Mouse (Mus musculus) stomach, embryonic 16.5 days (tissue): ENCODE results near the gene Zfp827. TPM values are rescaled to one million over a fixed set of nuclear protein-coding genes. Genes with fewer than 3 reads are reported as not detected.
A peak's percentile ranks its signal among the peaks of the same experiment; 100 is the strongest.

Experiments
- ATAC-seq: fragments of 200-750 bp; cut with Nextera tagmentation; 2 replicates; pipeline ENCODE4 v1.8.0; 2017; ENCODE audit warnings: moderate number of reproducible peaks, moderate TSS enrichment; ENCODE audit not compliant: insufficient read depth, low FRiP score
- H3K27ac ChIP-seq: fragments of 300-500 bp; sonication (generic); 2 replicates; pipeline ENCODE4 v1.5.1; 2014; ENCODE audit warnings: low read length
- H3K27me3 ChIP-seq: fragments of 300-500 bp; sonication (generic); 2 replicates; pipeline ENCODE4 v1.6.1; 2014; ENCODE audit warnings: low read length, control low read depth, mixed read lengths; ENCODE audit not compliant: control insufficient read depth, insufficient read depth
- H3K36me3 ChIP-seq: fragments of 300-500 bp; sonication (generic); 2 replicates; pipeline ENCODE4 v1.6.1; 2014; ENCODE audit warnings: low read length; ENCODE audit not compliant: control insufficient read depth, insufficient read depth
- H3K4me1 ChIP-seq: fragments of 300-500 bp; sonication (generic); 2 replicates; pipeline ENCODE4 v1.6.1; 2014; ENCODE audit warnings: low read length, control low read depth, mixed read lengths; ENCODE audit not compliant: control insufficient read depth, insufficient read depth
- H3K4me2 ChIP-seq: fragments of 300-500 bp; sonication (generic); 2 replicates; pipeline ENCODE4 v1.6.1; 2014; ENCODE audit warnings: low read depth, low read length, mixed read lengths
- H3K4me3 ChIP-seq: fragments of 300-500 bp; sonication (generic); replicated peaks from 2 replicates; pipeline ENCODE4 v1.5.1; 2014; ENCODE audit warnings: mild to moderate bottlenecking, low read length
- H3K9ac ChIP-seq: fragments of 300-500 bp; sonication (generic); 2 replicates; pipeline ENCODE4 v1.6.1; 2014; ENCODE audit warnings: low read length
- H3K9me3 ChIP-seq: fragments of 300-500 bp; sonication (generic); replicated peaks from 2 replicates; pipeline ENCODE4 v1.6.1; 2016; ENCODE audit warnings: low read length, control low read depth; ENCODE audit not compliant: control insufficient read depth
- WGBS: fragments of 180-500 bp; shearing (Covaris S2); extraction: QIAGEN DNeasy Blood & Tissue Kit; methylation state at CpG from one replicate; pipeline ENCODE4 v1.1.7; 2014; 5-methylcytosine and 5-hydroxymethylcytosine counted together
- polyA plus RNA-seq: library from polyadenylated mRNA; unstranded; fragments of >200 nt; fragmentation: Nextera tagmentation; extraction: Ambion mirVana; gene quantifications from 2 replicates; pipeline ENCODE4 v1.2.1, GENCODE M21; 2015

Zfp827 gene
- polyA plus RNA-seq, 1 experiment from 2014 or later = 7.8 TPM

DNA sequence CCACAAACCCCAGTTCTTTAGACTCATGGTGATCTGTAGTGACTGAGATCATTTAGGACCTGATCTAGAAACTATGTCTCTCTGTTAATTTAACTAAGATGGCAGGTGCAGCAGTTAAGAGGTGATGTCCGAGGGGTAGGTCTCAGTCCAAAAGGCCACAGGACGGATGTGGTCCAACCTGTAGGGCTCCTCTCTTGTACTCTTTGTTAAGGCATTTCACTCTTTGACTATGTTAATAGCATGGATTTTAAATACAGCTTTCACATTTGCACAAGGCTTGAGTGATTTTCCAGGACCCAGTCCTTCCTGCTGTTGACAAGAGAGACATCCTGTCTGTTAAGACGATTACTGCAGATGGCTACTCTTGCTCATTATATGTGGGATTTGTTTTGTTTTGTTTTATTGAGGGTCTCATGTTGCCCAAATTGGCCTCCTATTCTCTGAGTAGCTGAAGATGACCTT, 56.2 kb downstream of the Zfp827 start:
- H3K9me3 ChIP-seq = no peaks in the 10 kb centered on the region
- no peaks in the 10 kb centered on the region for H3K27me3 ChIP-seq
- 73% methylated on average over 3 of the region's 3 CpGs for WGBS
- H3K4me2 ChIP-seq = no peak overlapping the region
- H3K4me3 ChIP-seq = no peak overlapping the region
- 0 out of 2 replicates have a peak overlapping the region, but pooled peaks have one; percentile 29 for H3K27ac ChIP-seq
- H3K4me1 ChIP-seq = 0 out of 2 replicates have a peak, but pooled peaks cover 6% of the 10 kb centered on the region
- H3K36me3 ChIP-seq = no peaks in the 10 kb centered on the region
- no peak overlapping the region for H3K9ac ChIP-seq
- ATAC-seq = no peak

GRCm38 (mm10) chr8:79094422-79094821, 66.2 kb downstream of the Zfp827 start:
- Histone ChIP-seq H3K4me1 (no peaks in the 10 kb centered on the region), H3K9ac (no peak overlapping the region), H3K27me3 (no peaks in the 10 kb centered on the region), H3K9me3 (no peaks in the 10 kb centered on the region), H3K36me3 (no peaks in the 10 kb centered on the region), H3K4me2 (no peak overlapping the region), H3K4me3 (no peak overlapping the region), H3K27ac (no peak overlapping the region)
- WGBS = 94% methylated on average over 4 of the region's 4 CpGs
- ATAC-seq = no peak

DNA sequence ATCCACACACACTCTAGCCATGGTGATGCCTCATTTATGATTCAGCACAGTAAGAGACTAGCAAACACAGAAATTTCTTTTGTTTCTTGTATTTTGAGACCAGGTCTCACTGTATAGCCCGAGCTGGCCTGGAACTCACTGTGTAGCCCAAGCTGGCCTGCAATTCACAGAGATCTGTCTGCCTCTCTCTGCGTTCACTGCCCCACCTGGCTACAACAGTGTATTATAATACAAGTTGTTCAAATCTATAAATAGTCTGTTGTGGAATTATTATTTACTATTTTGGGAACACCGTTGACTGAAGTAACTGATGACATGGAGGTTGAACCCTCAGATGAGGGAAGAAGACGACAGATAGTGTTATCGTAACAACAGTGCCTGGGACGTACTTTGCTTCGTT, 66.9 kb downstream of the Zfp827 start:
- H3K9ac ChIP-seq = no peak overlapping the region
- no peaks in the 10 kb centered on the region for H3K9me3 ChIP-seq
- no peak overlapping the region for H3K4me2 ChIP-seq
- ATAC-seq = no peak
- 88% methylated on average over 7 of the region's 7 CpGs for WGBS
- no peak overlapping the region for H3K4me3 ChIP-seq
- no peaks in the 10 kb centered on the region for H3K27me3 ChIP-seq
- H3K4me1 ChIP-seq = no peaks in the 10 kb centered on the region
- H3K27ac ChIP-seq = no peak overlapping the region
- H3K36me3 ChIP-seq = no peaks in the 10 kb centered on the region

GRCm38 (mm10) chr8:79096970-79097369, 68.7 kb downstream of the Zfp827 start:
- no peak overlapping the region for H3K9ac ChIP-seq
- H3K36me3 ChIP-seq = no peaks in the 10 kb centered on the region
- ATAC-seq = no peak; the same call in 1 of the 2 replicates
- H3K4me1 ChIP-seq = no peaks in the 10 kb centered on the region
- H3K27me3 ChIP-seq = no peaks in the 10 kb centered on the region
- no peak overlapping the region for H3K4me2 ChIP-seq
- H3K4me3 ChIP-seq = no peak overlapping the region
- WGBS = 54% methylated on average over 11 of the region's 11 CpGs
- H3K27ac ChIP-seq = no peak overlapping the region
- no peaks in the 10 kb centered on the region for H3K9me3 ChIP-seq

DNA sequence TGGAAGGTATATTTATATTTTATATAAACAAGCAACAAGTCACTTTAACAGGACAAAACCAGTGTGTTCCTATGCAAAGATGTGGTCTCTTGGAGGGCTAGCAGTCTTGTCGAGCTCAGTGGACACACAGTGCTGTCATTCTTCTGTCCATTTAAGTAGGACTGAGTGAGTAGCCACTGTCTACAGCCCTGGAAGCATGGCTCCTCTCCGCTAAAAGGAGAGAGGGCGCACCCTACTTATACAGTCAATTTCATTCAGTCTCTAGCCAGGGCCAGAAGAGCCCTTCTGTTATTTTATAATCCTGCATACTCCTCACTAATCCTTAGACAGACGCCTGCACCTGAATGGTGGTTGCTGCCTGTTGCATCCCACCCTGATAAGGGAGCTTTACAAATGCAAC, 74.5 kb downstream of the Zfp827 start:
- Histone ChIP-seq H3K27ac (no peak overlapping the region), H3K4me2 (no peak overlapping the region), H3K36me3 (no peaks in the 10 kb centered on the region), H3K27me3 (no peaks in the 10 kb centered on the region), H3K9ac (no peak overlapping the region), H3K4me3 (no peak overlapping the region), H3K9me3 (no peaks in the 10 kb centered on the region), H3K4me1 (peaks cover 20% of the 10 kb centered on the region)
- WGBS = 63% methylated on average over 4 of the region's 4 CpGs
- no peak for ATAC-seq

- H3K36me3 ChIP-seq = no peaks in the 10 kb centered on the region
- H3K27me3 ChIP-seq = no peaks in the 10 kb centered on the region
- no peak overlapping the region for H3K9ac ChIP-seq
- no peak overlapping the region for H3K4me2 ChIP-seq
- H3K27ac ChIP-seq = no peak overlapping the region
- WGBS = 68% methylated on average over 14 of the region's 14 CpGs
- H3K4me1 ChIP-seq = peaks cover 20% of the 10 kb centered on the region
- H3K4me3 ChIP-seq = no peak overlapping the region
- H3K9me3 ChIP-seq = no peaks in the 10 kb centered on the region
- ATAC-seq = no peak
Observed at GRCm38 (mm10) chr8:79103185-79103878, 75.1 kb downstream of the Zfp827 start.

GRCm38 (mm10) chr8:79103923-79104580, 75.8 kb downstream of the Zfp827 start:
- Histone ChIP-seq H3K27me3 (no peaks in the 10 kb centered on the region), H3K27ac (peak overlapping the region; percentile 31), H3K4me1 (peaks cover 20% of the 10 kb centered on the region), H3K9me3 (no peaks in the 10 kb centered on the region), H3K4me3 (no peak overlapping the region), H3K9ac (no peak overlapping the region), H3K4me2 (no peak overlapping the region), H3K36me3 (no peaks in the 10 kb centered on the region)
- 51% methylated on average over 9 of the region's 9 CpGs for WGBS
- ATAC-seq = no peak

DNA sequence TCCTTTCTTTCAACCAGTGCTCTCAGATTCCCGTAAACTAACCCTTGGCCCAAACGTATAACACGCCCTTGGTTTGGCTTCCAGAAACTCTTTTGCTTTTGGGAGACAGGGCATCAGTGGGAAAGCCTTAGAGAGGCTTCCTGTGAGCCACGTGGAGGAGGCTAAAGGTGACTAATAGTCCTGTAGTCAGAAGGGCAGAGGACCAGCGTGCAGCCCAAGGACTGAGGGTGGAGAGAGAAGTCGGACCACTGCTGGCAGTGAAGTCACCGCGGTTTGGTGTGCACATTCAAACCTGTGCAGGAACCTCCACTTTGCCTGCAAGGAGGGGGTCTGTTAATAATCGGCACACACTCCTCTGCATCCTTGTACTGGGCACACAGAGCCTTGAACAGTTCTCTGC, 76.4 kb downstream of the Zfp827 start:
- Histone ChIP-seq H3K27me3 (no peaks in the 10 kb centered on the region), H3K4me3 (no peak overlapping the region), H3K4me2 (no peak overlapping the region), H3K4me1 (peaks cover 20% of the 10 kb centered on the region), H3K9me3 (no peaks in the 10 kb centered on the region), H3K27ac (peak overlapping the region; percentile 31), H3K9ac (0 out of 2 replicates have a peak overlapping the region, but pooled peaks have one; percentile 33), H3K36me3 (no peaks in the 10 kb centered on the region)
- no peak for ATAC-seq
- 53% methylated on average over 9 of the region's 9 CpGs for WGBS

- 48% methylated on average over 10 of the region's 10 CpGs for WGBS
- Histone ChIP-seq H3K4me3 (no peak overlapping the region), H3K4me1 (peaks cover 20% of the 10 kb centered on the region), H3K9ac (no peak overlapping the region), H3K27ac (peak overlapping the region; percentile 31; the same call in 1 of the 2 replicates), H3K36me3 (no peaks in the 10 kb centered on the region), H3K9me3 (no peaks in the 10 kb centered on the region), H3K4me2 (no peak overlapping the region), H3K27me3 (no peaks in the 10 kb centered on the region)
- ATAC-seq = no peak
Observed at GRCm38 (mm10) chr8:79105186-79105585, 76.9 kb downstream of the Zfp827 start.
